Mouse (Mus musculus) lung, postnatal 0 days (tissue): ENCODE results near the gene Pdlim7. TPM values are rescaled to one million over a fixed set of nuclear protein-coding genes. Genes with fewer than 3 reads are reported as not detected.

Experiments
- ATAC-seq: fragments of 200-750 bp; cut with Nextera tagmentation; 2 replicates; pipeline ENCODE4 v1.8.0; 2017; ENCODE audit warnings: moderate library complexity
- DNase-seq: peaks from one replicate; pipeline ENCODE4 v3.0.0-alpha.2; 2016; ENCODE audit warnings: low spot score
- H3K27ac ChIP-seq: fragments of 300-500 bp; sonication (generic); 2 replicates; pipeline ENCODE4 v1.5.1; 2014; ENCODE audit warnings: antibody characterized with exemption, mild to moderate bottlenecking, low read length, mixed read lengths
- H3K27me3 ChIP-seq: fragments of 300-500 bp; sonication (generic); replicated peaks from 2 replicates; pipeline ENCODE4 v1.6.1; 2014; ENCODE audit warnings: low read length, mixed read lengths; ENCODE audit not compliant: insufficient read depth
- H3K36me3 ChIP-seq: fragments of 300-500 bp; sonication (generic); 2 replicates; pipeline ENCODE4 v1.6.1; 2014; ENCODE audit warnings: low read length, mixed read lengths; ENCODE audit not compliant: insufficient read depth
- H3K4me1 ChIP-seq: fragments of 300-500 bp; sonication (generic); 2 replicates; pipeline ENCODE4 v1.6.1; 2014; ENCODE audit warnings: antibody characterized with exemption, low read depth, low read length, mixed read lengths; ENCODE audit not compliant: insufficient read depth
- H3K4me2 ChIP-seq: fragments of 300-500 bp; sonication (generic); replicated peaks from 2 replicates; pipeline ENCODE4 v1.6.1; 2014; ENCODE audit warnings: low read depth, mild to moderate bottlenecking, low read length, moderate library complexity, mixed read lengths
- H3K4me3 ChIP-seq: fragments of 300-500 bp; sonication (generic); 2 replicates; pipeline ENCODE4 v1.5.1; 2014; ENCODE audit warnings: low read depth, low read length
- H3K9ac ChIP-seq: fragments of 300-500 bp; sonication (generic); replicated peaks from 2 replicates; pipeline ENCODE4 v1.6.1; 2014; ENCODE audit warnings: low read depth, mild to moderate bottlenecking
- H3K9me3 ChIP-seq: fragments of 300-500 bp; sonication (generic); 2 replicates; pipeline ENCODE4 v1.6.1; 2016; ENCODE audit warnings: low read length, mixed read lengths
- CTCF ChIP-seq: IDR thresholded peaks from 2 replicates; pipeline ENCODE4 v1.5.1; 2016; ENCODE audit warnings: antibody characterized with exemption, mild to moderate bottlenecking
- EP300 ChIP-seq: IDR thresholded peaks from 2 replicates; pipeline ENCODE4 v1.6.1; 2016; ENCODE audit warnings: antibody characterized with exemption, mild to moderate bottlenecking, control low read depth
- WGBS: fragments of 180-500 bp; shearing (Covaris S2); extraction: QIAGEN DNeasy Blood & Tissue Kit; methylation state at CpG from one replicate; pipeline ENCODE4 v1.1.7; 2014; 5-methylcytosine and 5-hydroxymethylcytosine counted together
- microRNA-seq: library from miRNA; unstranded; fragments of <30 nt; microRNA quantifications from one replicate; pipeline ENCODE4, GENCODE M21; 2016
- polyA plus RNA-seq: library from polyadenylated mRNA; unstranded; fragments of >200 nt; fragmentation: Nextera tagmentation; extraction: Ambion mirVana; gene quantifications from 2 replicates; pipeline ENCODE4 v1.2.1, GENCODE M21; 2015

Pdlim7 gene
- polyA plus RNA-seq, 1 experiment from 2014 or later = 111 TPM

GRCm38 (mm10) chr13:55448131-55448530, 65.3 kb downstream of the Pdlim7 start:
- no peak for DNase-seq
- H3K4me1 ChIP-seq = peaks cover 10% of the 10 kb centered on the region; the same call in 1 of the 2 replicates

GRCm38 (mm10) chr13:55447543-55447943, 65.9 kb downstream of the Pdlim7 start:
- Histone ChIP-seq H3K4me1 (peaks cover 10% of the 10 kb centered on the region; the same call in 1 of the 2 replicates), H3K4me2 (no peak overlapping the region), H3K9ac (no peak overlapping the region; the same call in 1 of the 2 replicates), H3K9me3 (no peaks in the 10 kb centered on the region), H3K27ac (no peak overlapping the region), H3K36me3 (0 out of 2 replicates have a peak, but pooled peaks cover 7% of the 10 kb centered on the region), H3K27me3 (no peaks in the 10 kb centered on the region), H3K4me3 (no peak overlapping the region)
- ATAC-seq = no peak
- TF ChIP-seq EP300 = no peak
- no peak for TF ChIP-seq CTCF
- 26% methylated on average over 3 of the region's 3 CpGs for WGBS
- DNase-seq = peak; percentile 53

More at GRCm38 (mm10) chr13:55448131-55448530, 65.3 kb downstream of the Pdlim7 start:
- 91% methylated on average over 5 of the region's 5 CpGs for WGBS
- Histone ChIP-seq H3K4me2 (no peak overlapping the region), H3K27me3 (no peaks in the 10 kb centered on the region), H3K4me3 (no peak overlapping the region), H3K36me3 (0 out of 2 replicates have a peak, but pooled peaks cover 7% of the 10 kb centered on the region), H3K9me3 (no peaks in the 10 kb centered on the region), H3K9ac (no peak overlapping the region), H3K27ac (no peak overlapping the region)
- TF ChIP-seq EP300 (no peak), CTCF (no peak)
- ATAC-seq = no peak

- Histone ChIP-seq H3K27ac (no peak overlapping the region), H3K36me3 (0 out of 2 replicates have a peak, but pooled peaks cover 3% of the 10 kb centered on the region), H3K4me2 (peak overlapping the region; percentile 6; the same call in 1 of the 2 replicates), H3K4me3 (peak overlapping the region; percentile 70; the same call in 1 of the 2 replicates), H3K27me3 (no peaks in the 10 kb centered on the region), H3K9me3 (no peaks in the 10 kb centered on the region), H3K9ac (no peak overlapping the region), H3K4me1 (peaks cover 10% of the 10 kb centered on the region; the same call in 1 of the 2 replicates)
- TF ChIP-seq CTCF = no peak
- no peak for TF ChIP-seq EP300
- 74% methylated on average over 6 of the region's 6 CpGs for WGBS
- ATAC-seq = no peak
- DNase-seq = no peak
Measured at GRCm38 (mm10) chr13:55446483-55447105, 66.9 kb downstream of the Pdlim7 start.

Small RNA genes within 50 kb of the gene (microRNA-seq; reads per million reads assigned to microRNA genes)
- gene Mir6943 (not detected), gene Mir6944 (1.2 reads per million), gene Mir6945 (not detected)

Other genes starting within 250 kb of the Pdlim7 start
- 283 and 307 TPM in 2 replicates for gene Prelid1, start 193.2 kb downstream of the Pdlim7 start, polyA plus RNA-seq
- 60.4 and 69.9 TPM in 2 replicates for gene Rab24, start 191.7 kb downstream of the Pdlim7 start, polyA plus RNA-seq
- gene Mxd3, start 183.9 kb downstream of the Pdlim7 start, polyA plus RNA-seq = 3.1 and 5.0 TPM in 2 replicates
- 63.6 and 66.5 TPM in 2 replicates for gene Lman2, start 150.9 kb downstream of the Pdlim7 start, polyA plus RNA-seq
- 2.7 and 2.8 TPM in 2 replicates for gene Rgs14, start 143.9 kb downstream of the Pdlim7 start, polyA plus RNA-seq
- gene Slc34a1, start 115.5 kb downstream of the Pdlim7 start, polyA plus RNA-seq = not detected in 2 replicates
- gene Pfn3, start 98.4 kb downstream of the Pdlim7 start, polyA plus RNA-seq = not detected in 2 replicates
- not detected in 2 replicates for gene F12, start 86.9 kb downstream of the Pdlim7 start, polyA plus RNA-seq
- gene Grk6, start 68.6 kb downstream of the Pdlim7 start, polyA plus RNA-seq = 20.4 and 20.5 TPM in 2 replicates
- 0.17 and 0.45 TPM in 2 replicates for gene Prr7, start 49.4 kb downstream of the Pdlim7 start, polyA plus RNA-seq
- 43.0 and 50.6 TPM in 2 replicates for gene Dbn1, start 25.6 kb downstream of the Pdlim7 start, polyA plus RNA-seq
- gene Dok3, start 15.6 kb upstream of the Pdlim7 start, polyA plus RNA-seq = 8.1 and 9.1 TPM in 2 replicates
- 35.3 and 36.8 TPM in 2 replicates for gene Ddx41, start 23.0 kb upstream of the Pdlim7 start, polyA plus RNA-seq
- gene Fam193b, start 57.4 kb upstream of the Pdlim7 start, polyA plus RNA-seq = 23.1 and 27.4 TPM in 2 replicates
- 112 and 113 TPM in 2 replicates for gene Tmed9, start 60.1 kb upstream of the Pdlim7 start, polyA plus RNA-seq
- 20.6 and 22.1 TPM in 2 replicates for gene B4galt7, start 86.2 kb upstream of the Pdlim7 start, polyA plus RNA-seq
- 47.4 and 50.4 TPM in 2 replicates for gene Caml, start 109.3 kb upstream of the Pdlim7 start, polyA plus RNA-seq
- gene Ddx46, start 121.4 kb upstream of the Pdlim7 start, polyA plus RNA-seq = 18.1 and 18.2 TPM in 2 replicates
- gene B230219D22Rik, start 179.4 kb upstream of the Pdlim7 start, polyA plus RNA-seq = 33.9 and 42.1 TPM in 2 replicates
- gene Txndc15, start 201.0 kb upstream of the Pdlim7 start, polyA plus RNA-seq = 82.3 and 85.7 TPM in 2 replicates
- 48.3 and 58.2 TPM in 2 replicates for gene Pcbd2, start 213.7 kb upstream of the Pdlim7 start, polyA plus RNA-seq